Mouse (Mus musculus) thymus, adult 2 months (tissue): ENCODE measurements around the gene Slc47a2. TPM values are rescaled to one million over a fixed set of nuclear protein-coding genes. Genes with fewer than 3 reads are reported as not detected.

ENCODE experiments used
- DNase-seq: peaks from one replicate; pipeline ENCODE4 v3.0.0; 2021
- H3K27ac ChIP-seq: fragments of 200-500 bp; 2 replicates; pipeline ENCODE4 v1.5.1; 2012; ENCODE audit warnings: low read length, control low read depth; ENCODE audit not compliant: control insufficient read depth, insufficient read depth
- H3K27me3 ChIP-seq: fragments of 200-500 bp; 2 replicates; pipeline ENCODE4 v1.6.1; 2012; ENCODE audit warnings: mild to moderate bottlenecking, low read length, moderate library complexity, mixed read lengths; ENCODE audit not compliant: control insufficient read depth, insufficient read depth
- H3K36me3 ChIP-seq: fragments of 200-500 bp; 2 replicates; pipeline ENCODE4 v1.6.1; 2012; ENCODE audit warnings: mild to moderate bottlenecking, low read length, moderate library complexity; ENCODE audit not compliant: control insufficient read depth, insufficient read depth
- H3K4me1 ChIP-seq: fragments of 200-500 bp; replicated peaks from 2 replicates; pipeline ENCODE4 v1.6.1; 2012; ENCODE audit warnings: low read length; ENCODE audit not compliant: control insufficient read depth, insufficient read depth
- H3K4me3 ChIP-seq: fragments of 200-500 bp; 2 replicates; pipeline ENCODE4 v1.5.1; 2012; ENCODE audit warnings: mild to moderate bottlenecking, low read length, control low read depth, moderate library complexity; ENCODE audit not compliant: control insufficient read depth, insufficient read depth
- CTCF ChIP-seq: fragments of 200-500 bp; IDR thresholded peaks from 2 replicates; pipeline ENCODE4 v1.5.1; 2012; ENCODE audit warnings: mild to moderate bottlenecking, control low read depth, low read length, moderate library complexity, borderline replicate concordance; ENCODE audit not compliant: control insufficient read depth, poor library complexity, insufficient read depth; ENCODE audit errors: extremely low read depth
- POLR2A ChIP-seq: fragments of 200-500 bp; IDR thresholded peaks from 2 replicates; pipeline ENCODE4 v1.6.1; 2012; ENCODE audit warnings: mild to moderate bottlenecking, low read length, control low read depth, moderate library complexity; ENCODE audit not compliant: control insufficient read depth, poor library complexity, insufficient read depth; ENCODE audit errors: extremely low read depth
- WGBS: fragments of 180-500 bp; shearing (Covaris S2); methylation state at CpG from one replicate; pipeline ENCODE4 v1.1.7; 2018; 5-methylcytosine and 5-hydroxymethylcytosine counted together
- polyA plus RNA-seq: library from polyadenylated mRNA; depleted of rRNA; stranded (reverse); fragments of >200 nt; gene quantifications from 2 replicates; pipeline ENCODE4 v1.2.3, GENCODE M21; 2012

The Slc47a2 gene
- polyA plus RNA-seq, 1 experiment = 0.67 TPM

GRCm38 (mm10) chr11:61361515-61362190, 19.0 kb upstream of the Slc47a2 start:
- Histone ChIP-seq H3K36me3 (no peaks in the 10 kb centered on the region), H3K4me1 (no peaks in the 10 kb centered on the region), H3K4me3 (no peak overlapping the region), H3K27me3 (no peaks in the 10 kb centered on the region), H3K27ac (no peak overlapping the region)
- no peak for DNase-seq
- WGBS = 96% methylated on average over 11 of the region's 11 CpGs
- no peak for TF ChIP-seq POLR2A
- no peak for TF ChIP-seq CTCF

- Histone ChIP-seq H3K27me3 (no peaks in the 10 kb centered on the region), H3K4me1 (no peaks in the 10 kb centered on the region), H3K4me3 (no peak overlapping the region), H3K36me3 (no peaks in the 10 kb centered on the region), H3K27ac (no peak overlapping the region)
- no peak for DNase-seq
- 90% methylated on average over 9 of the region's 9 CpGs for WGBS
- TF ChIP-seq CTCF (no peak), POLR2A (no peak)
Observed at GRCm38 (mm10) chr11:61356600-61356999, 13.9 kb upstream of the Slc47a2 start.

- no peak for DNase-seq
- no peak overlapping the region for H3K4me3 ChIP-seq
- WGBS = 87% methylated on average over 6 of the region's 6 CpGs
- TF ChIP-seq POLR2A = no peak
- TF ChIP-seq CTCF = no peak
- H3K27me3 ChIP-seq = no peaks in the 10 kb centered on the region
- no peaks in the 10 kb centered on the region for H3K36me3 ChIP-seq
- H3K27ac ChIP-seq = no peak overlapping the region
- H3K4me1 ChIP-seq = no peaks in the 10 kb centered on the region
Observed at GRCm38 (mm10) chr11:61356111-61356510, 13.5 kb upstream of the Slc47a2 start.

DNA sequence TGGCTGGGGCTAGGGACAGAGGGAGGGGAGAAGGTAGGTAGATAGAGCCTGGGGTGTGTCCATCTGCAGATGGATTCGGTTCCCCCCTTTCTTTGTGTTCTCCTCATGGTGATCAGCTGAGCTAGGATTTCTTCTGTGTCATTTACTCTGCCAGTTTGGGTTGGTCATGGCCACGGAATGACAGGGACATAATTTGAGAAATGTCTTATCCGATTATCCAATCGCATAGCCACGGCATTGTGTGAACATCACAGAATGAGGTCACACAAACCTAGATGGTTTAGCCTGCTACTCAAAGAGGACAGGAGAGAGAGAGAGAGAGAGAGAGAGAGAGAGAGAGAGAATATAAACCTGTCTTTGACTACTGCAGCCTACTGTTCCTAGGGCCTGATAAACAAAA, 12.7 kb upstream of the Slc47a2 start:
- WGBS = 91% methylated on average over 5 of the region's 5 CpGs
- no peaks in the 10 kb centered on the region for H3K36me3 ChIP-seq
- no peak overlapping the region for H3K4me3 ChIP-seq
- no peak for DNase-seq
- H3K27me3 ChIP-seq = no peaks in the 10 kb centered on the region
- no peak overlapping the region for H3K27ac ChIP-seq
- TF ChIP-seq POLR2A (no peak), CTCF (no peak)
- no peaks in the 10 kb centered on the region for H3K4me1 ChIP-seq

DNA sequence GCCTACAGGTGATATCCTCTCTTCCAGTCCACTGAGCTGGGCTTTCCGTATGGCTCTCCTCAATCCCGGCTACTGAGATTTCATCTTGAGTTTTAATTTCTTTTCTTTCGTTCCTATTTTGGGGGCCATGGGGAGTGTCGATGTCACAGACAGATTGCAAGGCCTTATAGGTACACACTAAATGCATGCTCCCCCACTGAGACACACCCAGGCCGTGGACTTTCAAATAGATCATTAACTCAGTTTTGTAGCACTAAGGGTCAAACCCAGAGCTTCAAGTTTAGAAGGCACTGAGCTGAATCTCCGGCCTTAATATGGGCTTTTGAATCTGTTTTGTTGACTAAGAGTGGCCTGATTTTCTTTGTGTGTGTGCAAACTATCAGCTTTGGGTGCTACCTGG, 11.7 kb upstream of the Slc47a2 start:
- H3K27me3 ChIP-seq = no peaks in the 10 kb centered on the region
- H3K36me3 ChIP-seq = no peaks in the 10 kb centered on the region
- 90% methylated on average over 6 of the region's 6 CpGs for WGBS
- H3K4me1 ChIP-seq = no peaks in the 10 kb centered on the region
- TF ChIP-seq CTCF (no peak), POLR2A (no peak)
- H3K4me3 ChIP-seq = no peak overlapping the region
- H3K27ac ChIP-seq = no peak overlapping the region
- DNase-seq = no peak

DNA sequence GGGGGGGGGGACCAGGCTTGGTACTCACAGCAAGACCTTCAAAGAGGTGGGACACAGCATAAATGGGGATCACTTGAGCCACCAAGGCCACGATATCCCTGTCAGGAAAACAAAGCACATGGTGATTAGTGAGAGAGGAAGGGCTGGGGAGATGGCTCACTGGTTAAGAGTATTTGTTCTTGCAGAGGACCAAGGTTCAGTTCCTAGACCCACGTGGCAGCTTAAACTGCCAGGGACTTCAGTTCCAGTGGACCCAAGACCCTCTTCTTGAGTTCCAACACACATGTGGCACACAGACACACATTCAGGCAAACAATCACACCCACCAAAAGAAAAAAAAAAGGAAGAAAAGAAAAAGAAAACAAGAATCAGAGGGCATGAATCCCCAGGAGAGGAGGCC, 10.4 kb upstream of the Slc47a2 start:
- H3K4me1 ChIP-seq = no peaks in the 10 kb centered on the region
- no peak overlapping the region for H3K4me3 ChIP-seq
- no peak for TF ChIP-seq CTCF
- H3K36me3 ChIP-seq = no peaks in the 10 kb centered on the region
- no peak overlapping the region for H3K27ac ChIP-seq
- WGBS = 75% methylated on average over 2 of the region's 2 CpGs
- no peak for DNase-seq
- no peaks in the 10 kb centered on the region for H3K27me3 ChIP-seq

- no peaks in the 10 kb centered on the region for H3K4me1 ChIP-seq
- WGBS = 65% methylated on average over 9 of the region's 9 CpGs
- no peaks in the 10 kb centered on the region for H3K27me3 ChIP-seq
- no peak overlapping the region for H3K4me3 ChIP-seq
- no peak for DNase-seq
- H3K27ac ChIP-seq = no peak overlapping the region
- no peaks in the 10 kb centered on the region for H3K36me3 ChIP-seq
- TF ChIP-seq CTCF (no peak), POLR2A (no peak)
Observed at GRCm38 (mm10) chr11:61352138-61352651, 9.5 kb upstream of the Slc47a2 start.
